Mouse (Mus musculus): Measurements from ENCODE around the gene Lsm7.

DNA sequence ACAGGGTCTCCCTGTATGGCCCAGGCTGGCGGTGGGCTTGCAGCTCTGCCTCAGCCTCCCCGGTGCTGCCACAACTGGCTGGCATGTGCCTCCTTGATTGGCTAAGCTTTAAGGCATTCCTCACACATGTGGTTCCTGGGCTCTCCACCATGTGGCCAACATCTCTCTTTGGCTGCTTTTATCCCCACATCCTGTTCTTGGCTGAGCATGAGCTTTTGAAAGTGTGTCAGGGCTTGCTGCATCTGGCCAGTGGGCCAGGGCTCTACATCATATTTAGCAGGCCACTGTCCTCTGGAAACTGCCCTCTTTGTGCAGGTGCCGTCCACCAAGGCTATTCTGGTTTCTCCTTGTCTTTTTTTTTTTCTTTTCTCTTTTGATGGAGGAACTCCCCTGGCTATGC is 1.3 kb upstream of the Lsm7 start:
- TF ChIP-seq GATA1 (IDR thresholded peaks at IDR 0.05; ENCODE audit: low read length) = no peak
- no peak for TF ChIP-seq TAL1 (IDR thresholded peaks at IDR 0.05; ENCODE audit: low read length)

Data from erythroblast, embryonic 14.5 days (primary cell).